In genomic region chr1:88712011-88712410, GRCm38 (mm10) we compare ENCODE assay signal across 18 mouse cellular contexts.
"Had no signal": no experiment of that assay in that cellular context is flagged by ENCODE, and none has a peak within 500 bp of the region (broad histone marks: within the 10 kb centered on the region; RNA-seq: fewer than 3 reads in every experiment).

No protein-coding gene starts in this region.

- H3K4me2 ChIP-seq: lung, embryonic 14.5 days; midbrain, embryonic 12.5 days; neural tube, embryonic 13.5 days; neural tube, embryonic 15.5 days had no signal

- H3K36me3 ChIP-seq: midbrain, embryonic 10.5 days; midbrain, embryonic 12.5 days; neural tube, embryonic 13.5 days; neural tube, embryonic 15.5 days had no signal

- ATAC-seq: midbrain, embryonic 16.5 days had no signal

- H3K27me3 ChIP-seq: midbrain, embryonic 12.5 days; neural tube, embryonic 13.5 days; neural tube, embryonic 15.5 days had no signal

- H3K9me3 ChIP-seq: midbrain, embryonic 10.5 days; midbrain, embryonic 12.5 days; neural tube, embryonic 13.5 days; neural tube, embryonic 15.5 days had no signal

- H3K4me3 ChIP-seq: midbrain, embryonic 10.5 days; midbrain, embryonic 12.5 days; myocyte; neural tube, embryonic 13.5 days; neural tube, embryonic 15.5 days had no signal

- DNase-seq: lung, embryonic 14.5 days; lung, postnatal 10 days; lung, postnatal 4 days; midbrain, embryonic 14.5 days; retina, postnatal 1 day; right cerebral cortex, adult 18-20 months; right cerebral cortex, postnatal 25 days; right cerebral cortex, postnatal 4 days; spleen, adult 18-20 months; thymus, adult 18-20 months; thymus, postnatal 14 days; thymus, postnatal 36 days had no signal

- H3K9ac ChIP-seq: lung, embryonic 14.5 days; midbrain, embryonic 12.5 days; neural tube, embryonic 13.5 days; neural tube, embryonic 15.5 days had no signal

- H3K27ac ChIP-seq: midbrain, embryonic 10.5 days; midbrain, embryonic 12.5 days; neural tube, embryonic 13.5 days; neural tube, embryonic 15.5 days had no signal
